Mouse (Mus musculus) stomach, embryonic 14.5 days (tissue): ENCODE data around the gene Pparg. TPM values are rescaled to one million over a fixed set of nuclear protein-coding genes. Genes with fewer than 3 reads are reported as not detected.
A peak's percentile ranks its signal among the peaks of the same experiment; 100 is the strongest.

ENCODE experiments used
- ATAC-seq: fragments of 200-750 bp; cut with Nextera tagmentation; 2 replicates; pipeline ENCODE4 v1.8.0; 2017; ENCODE audit warnings: low read depth, moderate TSS enrichment; ENCODE audit not compliant: insufficient number of reproducible peaks, insufficient read depth, low FRiP score
- H3K27ac ChIP-seq: fragments of 300-500 bp; sonication (generic); 2 replicates; pipeline ENCODE4 v1.5.1; 2014; ENCODE audit warnings: mild to moderate bottlenecking, low read length, moderate library complexity, mixed read lengths
- H3K27me3 ChIP-seq: fragments of 300-500 bp; sonication (generic); 2 replicates; pipeline ENCODE4 v1.6.1; 2014; ENCODE audit warnings: low read length, control low read depth, mixed read lengths; ENCODE audit not compliant: control insufficient read depth, insufficient read depth
- H3K36me3 ChIP-seq: fragments of 300-500 bp; sonication (generic); 2 replicates; pipeline ENCODE4 v1.6.1; 2014; ENCODE audit warnings: mild to moderate bottlenecking, control low read depth, low read length, moderate library complexity, mixed read lengths; ENCODE audit not compliant: control insufficient read depth, insufficient read depth
- H3K4me1 ChIP-seq: fragments of 300-500 bp; sonication (generic); 2 replicates; pipeline ENCODE4 v1.6.1; 2014; ENCODE audit warnings: low read length, control low read depth, mixed read lengths; ENCODE audit not compliant: control insufficient read depth, insufficient read depth
- H3K4me2 ChIP-seq: fragments of 300-500 bp; sonication (generic); replicated peaks from 2 replicates; pipeline ENCODE4 v1.6.1; 2014; ENCODE audit warnings: low read depth, low read length, control low read depth
- H3K4me3 ChIP-seq: fragments of 300-500 bp; sonication (generic); 2 replicates; pipeline ENCODE4 v1.5.1; 2014; ENCODE audit warnings: low read depth, low read length, control low read depth
- H3K9ac ChIP-seq: fragments of 300-500 bp; sonication (generic); replicated peaks from 2 replicates; pipeline ENCODE4 v1.6.1; 2014; ENCODE audit warnings: low read depth, mild to moderate bottlenecking, control low read depth, low read length, moderate library complexity, mixed read lengths
- H3K9me3 ChIP-seq: fragments of 300-500 bp; sonication (generic); 2 replicates; pipeline ENCODE4 v1.6.1; 2016; ENCODE audit warnings: low read depth, low read length, control low read depth; ENCODE audit not compliant: control insufficient read depth
- WGBS: fragments of 180-500 bp; shearing (Covaris S2); extraction: QIAGEN DNeasy Blood & Tissue Kit; methylation state at CpG from one replicate; pipeline ENCODE4 v1.1.7; 2014; 5-methylcytosine and 5-hydroxymethylcytosine counted together
- polyA plus RNA-seq: library from polyadenylated mRNA; unstranded; fragments of >200 nt; fragmentation: Nextera tagmentation; extraction: Ambion mirVana; gene quantifications from 2 replicates; pipeline ENCODE4 v1.2.1, GENCODE M21; 2014

The Pparg gene
- polyA plus RNA-seq, 1 experiment from 2014 or later, result 11.7 TPM

DNA sequence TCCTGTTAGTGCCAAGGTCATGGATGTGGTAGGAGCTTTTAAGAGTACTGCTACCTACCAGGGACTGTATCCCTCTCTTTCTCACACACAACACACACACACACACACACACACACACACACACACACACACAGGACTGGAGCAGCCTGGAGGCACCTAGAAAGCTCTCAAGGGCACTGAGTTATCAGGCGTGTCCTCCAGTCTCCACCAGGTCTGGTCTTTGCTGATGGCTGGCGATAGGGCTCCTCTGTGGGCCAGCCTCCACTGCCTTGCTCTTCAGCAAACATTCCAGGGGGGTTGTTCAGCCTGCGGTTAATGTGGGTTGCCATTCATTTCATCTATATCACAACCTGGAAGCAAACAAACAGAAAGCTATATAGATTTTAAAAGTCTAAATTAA lies 166.7 kb downstream of the Pparg start:
- peak; percentile 26; the same call in 1 of the 2 replicates for ATAC-seq
- H3K4me1 ChIP-seq, result peaks cover 6% of the 10 kb centered on the region; the same call in 1 of the 2 replicates

DNA sequence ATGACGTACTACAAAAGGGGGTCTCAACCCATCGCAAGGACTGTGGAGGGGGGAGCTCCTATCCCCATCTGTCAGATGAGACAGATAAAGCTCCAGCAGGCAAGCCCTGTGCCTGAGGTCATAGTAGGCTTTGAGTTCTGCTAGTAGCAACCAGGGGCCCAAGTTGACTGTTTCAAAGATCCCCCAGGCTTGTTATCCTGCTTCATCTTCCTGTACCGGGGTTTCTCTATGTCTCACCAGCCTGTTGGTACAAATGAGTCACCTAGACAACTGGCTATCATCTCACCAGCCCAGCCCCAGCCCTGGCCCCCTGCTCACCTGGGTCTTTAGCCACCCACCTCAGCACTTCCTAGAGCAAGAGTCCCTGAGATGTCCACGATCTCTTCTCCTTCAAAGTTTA lies 167.6 kb downstream of the Pparg start:
- no peaks in the 10 kb centered on the region for H3K27me3 ChIP-seq
- no peak overlapping the region for H3K4me2 ChIP-seq
- no peaks in the 10 kb centered on the region for H3K36me3 ChIP-seq
- H3K27ac ChIP-seq, result no peak overlapping the region
- H3K9me3 ChIP-seq, result no peaks in the 10 kb centered on the region
- no peak overlapping the region for H3K9ac ChIP-seq
- 89% methylated on average over 4 of the region's 4 CpGs for WGBS
- no peak overlapping the region for H3K4me3 ChIP-seq
- peaks cover 6% of the 10 kb centered on the region; the same call in 1 of the 2 replicates for H3K4me1 ChIP-seq
- ATAC-seq, result no peak

More for the DNA sequence above, 166.7 kb downstream of the Pparg start:
- H3K9me3 ChIP-seq, result no peaks in the 10 kb centered on the region
- no peak overlapping the region for H3K4me2 ChIP-seq
- no peaks in the 10 kb centered on the region for H3K36me3 ChIP-seq
- WGBS, result 77% methylated on average over 3 of the region's 3 CpGs
- H3K4me3 ChIP-seq, result no peak overlapping the region
- no peaks in the 10 kb centered on the region for H3K27me3 ChIP-seq
- no peak overlapping the region for H3K9ac ChIP-seq
- H3K27ac ChIP-seq, result no peak overlapping the region

DNA sequence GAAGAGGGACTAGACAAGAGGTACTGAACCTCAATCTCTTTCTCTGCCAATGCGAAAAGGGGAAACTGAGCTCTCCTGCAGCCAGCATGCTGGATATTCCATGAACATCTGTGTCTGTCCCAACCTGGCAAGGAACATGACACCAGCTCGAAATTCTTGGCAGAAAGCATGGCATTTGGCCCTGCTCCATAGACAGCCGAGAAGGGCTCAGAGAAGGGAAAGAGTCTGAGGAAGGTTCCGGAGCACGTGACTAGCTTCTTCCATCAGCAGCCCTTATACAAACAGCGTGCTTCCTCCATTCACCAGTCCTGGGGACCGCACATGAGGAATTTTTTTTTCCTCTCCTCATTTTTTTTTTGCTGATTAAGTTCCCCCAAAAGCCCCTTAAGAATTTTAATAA lies 173.9 kb downstream of the Pparg start:
- H3K27me3 ChIP-seq, result no peaks in the 10 kb centered on the region
- H3K9me3 ChIP-seq, result no peaks in the 10 kb centered on the region
- no peak overlapping the region for H3K9ac ChIP-seq
- WGBS, result 63% methylated on average over 7 of the region's 7 CpGs
- no peak overlapping the region for H3K27ac ChIP-seq
- 0 out of 2 replicates have a peak, but pooled peaks cover 2% of the 10 kb centered on the region for H3K4me1 ChIP-seq
- H3K4me2 ChIP-seq, result no peak overlapping the region
- no peak overlapping the region for H3K4me3 ChIP-seq
- no peak for ATAC-seq
- H3K36me3 ChIP-seq, result no peaks in the 10 kb centered on the region

DNA sequence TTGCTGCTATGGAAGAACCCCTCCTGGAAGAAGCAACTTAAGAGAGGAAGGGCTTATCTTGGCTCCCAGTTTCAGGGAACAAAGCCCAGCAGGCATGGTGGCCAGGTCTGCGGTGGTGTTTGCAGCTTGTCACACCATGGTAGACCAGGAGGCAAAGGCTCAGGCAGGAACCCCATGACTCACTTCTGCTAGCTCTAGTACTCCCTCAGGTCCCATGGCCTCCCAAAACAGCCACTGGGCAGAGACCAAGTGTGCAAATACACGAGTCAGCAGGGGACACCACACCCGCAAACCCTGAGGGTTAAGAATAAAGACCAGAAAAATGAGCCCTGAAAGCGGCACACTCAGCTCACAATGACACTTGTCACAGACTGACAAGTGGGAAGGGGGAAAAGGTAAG lies 175.4 kb downstream of the Pparg start:
- Histone ChIP-seq H3K4me2 (no peak overlapping the region), H3K9me3 (no peaks in the 10 kb centered on the region)
- WGBS, result 71% methylated on average over 4 of the region's 4 CpGs

DNA sequence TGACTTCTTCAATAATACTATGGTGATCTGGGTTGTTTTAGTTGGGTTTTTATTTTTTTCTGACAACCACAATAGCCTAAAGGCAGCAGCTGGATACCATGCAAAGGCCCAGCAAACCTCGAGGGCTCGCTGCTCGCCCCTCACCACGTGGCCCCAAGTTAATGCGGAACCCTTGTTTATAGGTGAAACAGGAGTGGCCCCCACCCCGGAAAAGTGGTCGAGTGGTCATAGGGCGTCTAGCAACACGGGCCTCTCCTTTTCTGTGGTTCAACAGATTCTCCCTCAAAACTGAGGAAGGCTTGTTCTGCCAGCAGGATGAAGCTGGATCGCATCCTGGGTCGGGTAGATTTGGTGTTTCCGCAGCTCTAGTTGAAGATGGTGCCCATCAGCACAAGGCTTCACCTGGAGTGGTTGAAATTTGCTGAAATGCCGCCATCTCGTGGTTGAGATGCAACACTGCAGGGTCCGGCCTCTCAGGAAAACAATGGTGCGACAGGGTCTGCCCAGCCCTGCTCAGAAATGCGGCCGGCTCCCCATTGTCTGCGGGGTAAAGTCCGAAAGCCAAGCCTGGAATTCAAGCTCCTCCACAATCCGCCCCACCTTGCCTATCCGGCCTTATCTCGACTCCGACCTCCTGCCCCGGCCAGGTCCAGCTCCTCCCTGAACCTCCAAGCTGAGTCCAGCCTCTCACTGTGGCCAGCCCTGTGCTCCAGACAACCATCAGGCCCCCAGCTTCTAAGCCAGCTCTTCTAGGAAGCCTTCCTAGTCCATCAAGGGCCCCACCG lies 178.1 kb downstream of the Pparg start:
- Histone ChIP-seq H3K27ac (no peak overlapping the region; the same call in 1 of the 2 replicates), H3K9ac (no peak overlapping the region; the same call in 1 of the 2 replicates), H3K4me1 (0 out of 2 replicates have a peak, but pooled peaks cover 2% of the 10 kb centered on the region), H3K27me3 (no peaks in the 10 kb centered on the region), H3K36me3 (no peaks in the 10 kb centered on the region), H3K9me3 (no peaks in the 10 kb centered on the region), H3K4me3 (peak overlapping the region; percentile 16; the same call in 1 of the 2 replicates), H3K4me2 (peak overlapping the region; percentile 36)
- 18% methylated on average over 26 of the region's 26 CpGs for WGBS
- ATAC-seq, result peak; percentile 90

More for the DNA sequence above, 175.4 kb downstream of the Pparg start:
- 0 out of 2 replicates have a peak, but pooled peaks cover 2% of the 10 kb centered on the region for H3K4me1 ChIP-seq
- no peak overlapping the region for H3K27ac ChIP-seq
- H3K4me3 ChIP-seq, result no peak overlapping the region
- H3K36me3 ChIP-seq, result no peaks in the 10 kb centered on the region
- ATAC-seq, result no peak
- no peak overlapping the region for H3K9ac ChIP-seq
- no peaks in the 10 kb centered on the region for H3K27me3 ChIP-seq

Other genes starting within 250 kb of the Pparg start
- 4.7 and 5.0 TPM in 2 replicates for gene Syn2, start 226.0 kb upstream of the Pparg start, polyA plus RNA-seq
- not detected in 2 replicates for gene Gm17482, start 133.6 kb upstream of the Pparg start, polyA plus RNA-seq
- gene Timp4, start 108.7 kb upstream of the Pparg start, polyA plus RNA-seq, result 0.85 and 0.90 TPM in 2 replicates
- 27.7 and 31.7 TPM in 2 replicates for gene Tsen2, start 183.7 kb downstream of the Pparg start, polyA plus RNA-seq
- 7.0 and 7.9 TPM in 2 replicates for gene Mkrn2os, start 231.6 kb downstream of the Pparg start, polyA plus RNA-seq
- 32.5 and 33.5 TPM in 2 replicates for gene Mkrn2, start 241.0 kb downstream of the Pparg start, polyA plus RNA-seq